Mouse (Mus musculus): Measurements from ENCODE around the gene Smn1.

GRCm38 (mm10) chr13:100107652-100108472, 16.8 kb upstream of the Smn1 start, which contains the start of gene Serf1:
- no peak for TF ChIP-seq CTCF (IDR thresholded peaks at IDR 0.05; ENCODE audit: borderline replicate concordance, insufficient read depth, low read length)
- peak; percentile 86 for TF ChIP-seq POLR2A (IDR thresholded peaks at IDR 0.05; ENCODE audit: low read depth, low read length)

Data from embryonic fibroblast, embryonic 13.5 days (primary cell).